Mouse (Mus musculus) kidney, embryonic 14.5 days (tissue): ENCODE measurements around the gene Tmem59. TPM values are rescaled to one million over a fixed set of nuclear protein-coding genes. Genes with fewer than 3 reads are reported as not detected.

Experiments
- polyA plus RNA-seq: library from polyadenylated mRNA; unstranded; fragments of >200 nt; fragmentation: Nextera tagmentation; extraction: Ambion mirVana; gene quantifications from 2 replicates; pipeline ENCODE4 v1.2.1, GENCODE M21; 2014

Gene Tmem59
- polyA plus RNA-seq, 1 experiment from 2014 or later = 420 TPM

Other genes starting within 250 kb of the Tmem59 start
- gene Mrpl37, start 111.5 kb upstream of the Tmem59 start, polyA plus RNA-seq = 108 and 125 TPM in 2 replicates
- 5.5 and 7.7 TPM in 2 replicates for gene Cyb5rl, start 111.4 kb upstream of the Tmem59 start, polyA plus RNA-seq
- 0.12 TPM in 1 of 2 replicates, not detected in the other for gene Cdcp2, start 81.5 kb upstream of the Tmem59 start, polyA plus RNA-seq
- 31.7 and 39.3 TPM in 2 replicates for gene Tceanc2, start 717 bp downstream of the Tmem59 start, polyA plus RNA-seq
- gene Ldlrad1, start 30.8 kb downstream of the Tmem59 start, polyA plus RNA-seq = not detected in 2 replicates
- 101 and 113 TPM in 2 replicates for gene Lrrc42, start 75.1 kb downstream of the Tmem59 start, polyA plus RNA-seq
- 39.6 and 56.6 TPM in 2 replicates for gene Hspb11, start 75.2 kb downstream of the Tmem59 start, polyA plus RNA-seq
- 0.38 TPM in 1 of 2 replicates, not detected in the other for gene Dio1, start 128.8 kb downstream of the Tmem59 start, polyA plus RNA-seq
- gene Yipf1, start 136.0 kb downstream of the Tmem59 start, polyA plus RNA-seq = 44.6 and 51.4 TPM in 2 replicates
- gene Ndc1, start 189.4 kb downstream of the Tmem59 start, polyA plus RNA-seq = 26.4 and 48.9 TPM in 2 replicates